Mouse (Mus musculus) hindbrain, embryonic 16.5 days (tissue): ENCODE results near the gene Pnrc2. TPM values are rescaled to one million over a fixed set of nuclear protein-coding genes. Genes with fewer than 3 reads are reported as not detected.

Experiments
- ATAC-seq: fragments of 200-750 bp; cut with Nextera tagmentation; 2 replicates; pipeline ENCODE4 v1.8.0; 2017; ENCODE audit warnings: moderate TSS enrichment, moderate library complexity
- H3K27ac ChIP-seq: fragments of 300-500 bp; sonication (generic); 2 replicates; pipeline ENCODE4 v1.5.1; 2014; ENCODE audit warnings: low read depth, mild to moderate bottlenecking, control low read depth, low read length, moderate library complexity
- H3K27me3 ChIP-seq: fragments of 300-500 bp; sonication (generic); replicated peaks from 2 replicates; pipeline ENCODE4 v1.6.1; 2014; ENCODE audit warnings: low read length; ENCODE audit not compliant: control insufficient read depth, insufficient read depth
- H3K36me3 ChIP-seq: fragments of 300-500 bp; sonication (generic); 2 replicates; pipeline ENCODE4 v1.6.1; 2014; ENCODE audit warnings: mild to moderate bottlenecking, low read length, moderate library complexity, mixed read lengths; ENCODE audit not compliant: control insufficient read depth, insufficient read depth
- H3K4me1 ChIP-seq: fragments of 300-500 bp; sonication (generic); 2 replicates; pipeline ENCODE4 v1.6.1; 2014; ENCODE audit warnings: low read depth, low read length; ENCODE audit not compliant: control insufficient read depth, insufficient read depth
- H3K4me2 ChIP-seq: fragments of 300-500 bp; sonication (generic); 2 replicates; pipeline ENCODE4 v1.6.1; 2014; ENCODE audit warnings: mild to moderate bottlenecking, low read length, control low read depth, moderate library complexity
- H3K4me3 ChIP-seq: fragments of 300-500 bp; sonication (generic); 2 replicates; pipeline ENCODE4 v1.5.1; 2014; ENCODE audit warnings: mild to moderate bottlenecking, low read length, control low read depth, moderate library complexity
- H3K9ac ChIP-seq: fragments of 300-500 bp; sonication (generic); 2 replicates; pipeline ENCODE4 v1.6.1; 2014; ENCODE audit warnings: low read depth, mild to moderate bottlenecking, control low read depth, low read length, moderate library complexity
- H3K9me3 ChIP-seq: fragments of 300-500 bp; sonication (generic); 2 replicates; pipeline ENCODE4 v1.6.1; 2014; ENCODE audit warnings: mild to moderate bottlenecking, low read length, moderate library complexity; ENCODE audit not compliant: control insufficient read depth
- WGBS: fragments of 180-500 bp; shearing (Covaris S2); extraction: QIAGEN DNeasy Blood & Tissue Kit; methylation state at CpG from one replicate; pipeline ENCODE4 v1.1.7; 2014; 5-methylcytosine and 5-hydroxymethylcytosine counted together
- polyA plus RNA-seq: library from polyadenylated mRNA; unstranded; fragments of >200 nt; fragmentation: Nextera tagmentation; extraction: Ambion mirVana; gene quantifications from 2 replicates; pipeline ENCODE4 v1.2.1, GENCODE M21; 2015

Gene Pnrc2
- polyA plus RNA-seq, 1 experiment from 2014 or later: 103 TPM

DNA sequence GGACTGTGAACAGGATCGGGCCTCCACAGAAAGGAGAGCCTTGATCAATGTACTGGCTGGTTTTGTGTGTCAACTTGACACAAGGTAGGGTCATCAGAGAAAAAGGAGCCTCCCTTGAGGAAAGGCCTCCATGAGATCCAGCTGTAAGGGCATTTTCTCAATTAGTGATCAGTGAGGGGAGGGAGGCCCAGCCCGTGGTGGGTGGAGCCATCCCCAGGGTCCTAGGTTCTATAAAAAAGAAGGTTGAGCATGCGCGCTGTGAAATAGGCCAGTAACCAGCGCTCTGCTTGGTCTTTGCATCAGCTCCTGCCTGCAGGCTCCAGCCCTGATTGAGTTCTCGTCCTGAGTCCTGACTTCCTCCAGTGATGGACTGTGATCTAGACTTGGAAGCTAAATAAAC lies 10.9 kb upstream of the Pnrc2 start:
- ATAC-seq: no peak
- Histone ChIP-seq H3K4me3 (no peak overlapping the region), H3K4me2 (no peak overlapping the region), H3K9me3 (no peaks in the 10 kb centered on the region), H3K27me3 (no peaks in the 10 kb centered on the region), H3K36me3 (no peaks in the 10 kb centered on the region), H3K4me1 (no peaks in the 10 kb centered on the region), H3K27ac (no peak overlapping the region), H3K9ac (no peak overlapping the region)
- 58% methylated on average over 6 of the region's 6 CpGs for WGBS

DNA sequence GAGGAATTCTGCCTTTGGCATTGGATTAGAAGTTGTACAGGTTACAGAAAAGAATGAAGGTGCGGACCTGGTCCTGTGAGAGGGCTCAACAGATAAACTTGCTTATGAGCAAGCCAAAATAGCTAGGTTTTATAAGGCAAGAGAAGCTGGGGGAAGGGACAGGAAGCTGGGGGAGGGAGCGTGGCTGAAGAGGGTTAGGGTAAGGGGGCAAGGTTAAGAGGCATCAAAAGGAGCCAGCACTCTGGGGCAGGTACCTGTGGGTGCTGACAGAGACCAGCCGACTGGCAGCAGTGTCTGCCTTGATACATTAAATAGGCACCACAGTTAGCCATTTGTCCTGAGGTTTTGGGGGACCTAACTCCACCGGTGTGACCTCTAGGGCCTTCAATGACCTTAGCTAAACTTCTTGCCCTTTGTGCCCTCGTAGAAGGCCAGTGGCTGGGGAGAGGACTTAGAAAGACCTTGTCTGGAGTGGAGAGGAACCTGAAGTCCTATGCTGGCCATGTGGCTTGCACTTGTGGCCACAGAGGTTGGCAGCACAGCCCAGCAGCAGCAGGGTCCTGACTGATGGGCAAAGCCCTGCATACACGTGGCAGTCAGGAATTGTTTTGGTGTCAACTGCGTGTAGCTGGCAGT lies 10.3 kb upstream of the Pnrc2 start:
- H3K9me3 ChIP-seq: no peaks in the 10 kb centered on the region
- H3K4me1 ChIP-seq: no peaks in the 10 kb centered on the region
- H3K36me3 ChIP-seq: no peaks in the 10 kb centered on the region
- H3K4me3 ChIP-seq: no peak overlapping the region
- 71% methylated on average over 7 of the region's 7 CpGs for WGBS
- no peaks in the 10 kb centered on the region for H3K27me3 ChIP-seq
- no peak for ATAC-seq
- no peak overlapping the region for H3K27ac ChIP-seq
- no peak overlapping the region for H3K9ac ChIP-seq
- no peak overlapping the region for H3K4me2 ChIP-seq

DNA sequence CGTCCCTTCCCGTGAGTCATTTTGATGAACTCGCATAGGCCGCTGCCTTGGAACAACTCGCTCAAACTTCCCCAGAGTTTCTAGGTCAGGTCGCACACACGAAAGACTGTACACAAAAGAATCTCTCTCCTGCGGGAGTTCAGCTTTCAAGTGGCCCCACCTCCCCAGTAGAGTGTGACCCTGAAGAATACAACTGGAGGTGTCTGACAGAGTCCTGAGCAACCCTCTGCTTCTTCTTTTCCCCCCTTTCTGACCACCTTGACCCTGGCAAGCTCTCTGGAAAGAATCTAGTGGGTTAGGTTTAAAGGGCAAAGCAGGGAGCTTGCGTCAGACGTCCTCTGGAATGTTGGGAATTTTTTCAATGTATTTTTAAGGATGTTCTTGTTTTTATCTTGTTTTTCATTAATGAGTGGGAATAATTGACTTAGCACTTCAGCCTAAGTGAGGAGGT lies 9.8 kb upstream of the Pnrc2 start:
- H3K9ac ChIP-seq: no peak overlapping the region
- no peak overlapping the region for H3K4me2 ChIP-seq
- H3K36me3 ChIP-seq: no peaks in the 10 kb centered on the region
- ATAC-seq: no peak
- H3K27ac ChIP-seq: no peak overlapping the region
- no peaks in the 10 kb centered on the region for H3K4me1 ChIP-seq
- no peak overlapping the region for H3K4me3 ChIP-seq
- no peaks in the 10 kb centered on the region for H3K9me3 ChIP-seq
- H3K27me3 ChIP-seq: no peaks in the 10 kb centered on the region
- WGBS: 40% methylated on average over 10 of the region's 10 CpGs

DNA sequence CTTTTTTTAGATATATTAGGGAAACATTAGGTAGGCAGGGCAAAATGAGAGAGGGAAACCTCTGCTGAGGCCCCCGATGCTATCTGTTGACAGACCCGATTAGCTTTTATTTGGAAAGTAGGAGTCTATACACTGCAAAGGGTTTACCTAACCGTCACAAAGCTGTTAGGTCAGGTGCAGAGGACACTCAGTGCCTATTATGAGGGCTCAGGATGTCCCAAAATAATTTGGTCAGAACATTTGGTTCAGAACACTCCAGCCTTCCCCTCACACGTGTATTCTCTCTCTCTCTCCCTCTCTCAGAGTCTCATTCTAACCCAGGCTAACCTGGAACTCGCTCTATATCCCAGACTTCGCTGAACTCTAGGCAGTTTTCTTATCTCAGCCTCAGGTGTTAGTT lies 8.4 kb upstream of the Pnrc2 start:
- Histone ChIP-seq H3K36me3 (no peaks in the 10 kb centered on the region), H3K9me3 (no peaks in the 10 kb centered on the region), H3K4me3 (no peak overlapping the region), H3K4me2 (no peak overlapping the region), H3K27ac (no peak overlapping the region), H3K27me3 (no peaks in the 10 kb centered on the region), H3K4me1 (peaks cover 1% of the 10 kb centered on the region; the same call in 1 of the 2 replicates), H3K9ac (no peak overlapping the region)
- 83% methylated on average over 6 of the region's 6 CpGs for WGBS
- no peak for ATAC-seq

DNA sequence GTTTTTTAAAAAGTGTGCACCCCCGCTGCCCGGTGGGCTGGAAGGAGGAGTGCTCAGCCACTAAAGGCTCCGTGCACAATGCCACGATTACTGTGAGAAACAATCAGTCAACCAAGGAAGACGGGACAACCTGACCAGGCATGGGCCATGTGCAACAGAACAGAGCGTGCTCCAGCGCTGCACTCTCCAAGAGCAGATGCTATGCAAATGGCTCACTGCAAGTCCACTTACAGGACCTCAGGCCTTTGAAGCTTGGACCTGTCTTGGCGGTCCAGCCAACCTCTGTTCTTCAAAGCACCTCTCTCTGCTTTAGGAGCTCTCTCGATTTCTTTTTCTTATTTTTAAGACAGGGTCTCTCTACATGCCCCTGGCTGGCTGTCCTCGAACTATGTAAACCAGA lies 6.9 kb upstream of the Pnrc2 start:
- no peaks in the 10 kb centered on the region for H3K27me3 ChIP-seq
- no peak overlapping the region for H3K9ac ChIP-seq
- peaks cover 12% of the 10 kb centered on the region for H3K4me1 ChIP-seq
- H3K4me3 ChIP-seq: no peak overlapping the region
- ATAC-seq: no peak
- H3K36me3 ChIP-seq: no peaks in the 10 kb centered on the region
- H3K4me2 ChIP-seq: no peak overlapping the region
- WGBS: 79% methylated on average over 10 of the region's 10 CpGs
- H3K27ac ChIP-seq: no peak overlapping the region
- no peaks in the 10 kb centered on the region for H3K9me3 ChIP-seq

DNA sequence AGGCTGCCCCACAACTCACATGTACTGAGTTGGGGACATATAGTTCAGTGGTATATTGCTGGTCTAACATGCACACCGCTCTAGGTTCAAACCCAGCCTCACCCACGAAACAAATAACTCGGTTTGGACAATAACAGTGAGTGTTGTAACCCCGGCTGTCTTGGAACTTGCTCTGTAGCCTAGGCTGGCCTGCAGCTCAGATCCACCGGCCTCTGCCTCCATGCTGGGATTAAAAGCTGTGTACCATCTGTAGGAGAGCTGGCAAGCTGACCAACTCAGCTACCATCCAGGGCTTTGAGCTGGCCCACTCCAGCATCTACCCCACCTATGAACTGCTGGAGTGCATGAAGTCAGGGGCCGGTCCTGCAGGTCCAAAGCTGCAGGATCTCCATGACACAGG lies 6.4 kb upstream of the Pnrc2 start:
- Histone ChIP-seq H3K4me2 (no peak overlapping the region), H3K27ac (no peak overlapping the region), H3K27me3 (no peaks in the 10 kb centered on the region), H3K4me1 (peaks cover 13% of the 10 kb centered on the region), H3K9ac (no peak overlapping the region), H3K9me3 (no peaks in the 10 kb centered on the region), H3K36me3 (no peaks in the 10 kb centered on the region), H3K4me3 (no peak overlapping the region)
- no peak for ATAC-seq
- 94% methylated on average over 6 of the region's 6 CpGs for WGBS

DNA sequence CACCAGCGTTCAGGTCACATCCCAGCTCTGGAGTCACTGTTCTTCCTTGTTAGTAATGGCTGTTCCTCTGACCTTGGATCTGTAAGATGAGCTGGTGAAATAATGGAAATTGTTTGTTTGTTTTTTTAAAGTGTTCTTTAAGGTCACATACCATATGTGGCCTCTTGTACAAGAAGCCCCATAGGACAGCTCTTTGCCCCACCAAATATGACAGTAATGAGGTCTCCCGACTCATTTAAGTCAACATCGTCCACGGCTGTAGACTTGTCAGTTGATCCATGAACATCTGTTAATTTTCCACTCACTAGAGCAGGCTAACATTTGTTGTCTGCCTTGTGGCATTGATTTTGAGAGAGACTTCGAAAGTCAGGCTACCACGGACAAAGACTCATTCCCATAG lies 5.4 kb upstream of the Pnrc2 start:
- Histone ChIP-seq H3K36me3 (no peaks in the 10 kb centered on the region), H3K9ac (no peak overlapping the region), H3K4me2 (no peak overlapping the region), H3K27ac (no peak overlapping the region), H3K4me3 (no peak overlapping the region), H3K4me1 (peaks cover 23% of the 10 kb centered on the region), H3K9me3 (no peaks in the 10 kb centered on the region), H3K27me3 (no peaks in the 10 kb centered on the region)
- 57% methylated on average over 6 of the region's 6 CpGs for WGBS
- ATAC-seq: no peak

DNA sequence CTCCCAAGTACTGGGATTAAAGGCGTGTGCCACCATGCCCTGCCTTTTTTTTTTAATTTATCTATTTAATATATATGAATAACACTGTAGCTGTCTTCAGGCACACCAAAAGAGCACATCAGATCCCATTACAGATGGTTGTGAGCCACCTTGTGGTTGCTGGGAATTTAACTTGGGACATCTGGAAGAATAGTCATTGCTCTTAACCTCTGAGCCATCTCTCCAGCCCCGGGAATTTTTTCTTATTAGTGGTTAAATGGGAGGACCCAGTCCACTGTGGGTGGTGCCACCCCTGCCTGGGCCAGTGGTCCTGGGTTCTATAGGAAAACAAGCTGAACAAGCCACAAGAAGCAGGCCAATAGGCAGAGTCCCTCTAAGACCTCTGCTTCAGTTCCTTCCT lies 4.1 kb upstream of the Pnrc2 start:
- 68% methylated on average over 2 of the region's 2 CpGs for WGBS
- H3K9ac ChIP-seq: no peak overlapping the region
- no peaks in the 10 kb centered on the region for H3K27me3 ChIP-seq
- H3K4me2 ChIP-seq: no peak overlapping the region
- H3K4me1 ChIP-seq: peaks cover 24% of the 10 kb centered on the region
- ATAC-seq: no peak
- no peaks in the 10 kb centered on the region for H3K9me3 ChIP-seq
- H3K27ac ChIP-seq: no peak overlapping the region
- H3K4me3 ChIP-seq: no peak overlapping the region
- H3K36me3 ChIP-seq: no peaks in the 10 kb centered on the region

DNA sequence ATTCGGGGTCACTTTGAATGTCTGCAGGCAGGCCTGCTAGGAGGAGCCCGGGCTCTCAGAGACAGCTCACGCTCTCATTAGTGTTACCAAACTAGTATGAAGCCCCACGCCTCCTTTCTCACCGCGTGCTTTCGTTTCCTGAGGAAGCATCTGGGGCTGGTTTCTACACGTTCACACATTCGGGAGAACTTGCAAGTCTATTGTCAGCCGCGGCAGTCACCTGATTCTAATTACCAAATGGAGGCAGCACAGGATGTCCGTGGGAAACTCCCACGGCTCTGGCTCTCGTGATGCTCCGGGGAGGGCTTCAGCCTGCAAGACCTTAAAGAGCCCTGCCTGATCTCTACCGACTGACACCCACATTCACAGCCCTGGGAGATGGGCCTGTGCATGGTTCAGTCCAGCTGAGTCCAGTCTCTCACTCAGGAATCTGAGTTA lies 3.0 kb upstream of the Pnrc2 start:
- Histone ChIP-seq H3K9ac (peak overlapping the region; percentile 53), H3K9me3 (no peaks in the 10 kb centered on the region), H3K27ac (0 out of 2 replicates have a peak overlapping the region, but pooled peaks have one; percentile 63), H3K27me3 (no peaks in the 10 kb centered on the region), H3K4me1 (peaks cover 34% of the 10 kb centered on the region), H3K4me3 (peak overlapping the region; percentile 9; the same call in 1 of the 2 replicates), H3K36me3 (peaks cover under 1% of the 10 kb centered on the region), H3K4me2 (peak overlapping the region; percentile 55)
- ATAC-seq: no peak
- WGBS: under 1% methylated on average over 16 of the region's 16 CpGs
